Mouse (Mus musculus) layer of hippocampus, adult 9-10 months (tissue): ENCODE measurements at regions not wholly inside any gene's neighbourhood (a gene's known extent, or its start where the extent isn't known, plus 50 kb on each side); places are given as distances from the start of the nearest gene placed in this dataset.

Source experiments
- DNase-seq: peaks from one replicate; pipeline ENCODE4 v3.0.0; 2022; ENCODE audit warnings: low spot score

- no peak for DNase-seq
Measured at GRCm38 (mm10) chr13:60299076-60299475, 121.9 kb upstream of the Gas1 start.

DNA sequence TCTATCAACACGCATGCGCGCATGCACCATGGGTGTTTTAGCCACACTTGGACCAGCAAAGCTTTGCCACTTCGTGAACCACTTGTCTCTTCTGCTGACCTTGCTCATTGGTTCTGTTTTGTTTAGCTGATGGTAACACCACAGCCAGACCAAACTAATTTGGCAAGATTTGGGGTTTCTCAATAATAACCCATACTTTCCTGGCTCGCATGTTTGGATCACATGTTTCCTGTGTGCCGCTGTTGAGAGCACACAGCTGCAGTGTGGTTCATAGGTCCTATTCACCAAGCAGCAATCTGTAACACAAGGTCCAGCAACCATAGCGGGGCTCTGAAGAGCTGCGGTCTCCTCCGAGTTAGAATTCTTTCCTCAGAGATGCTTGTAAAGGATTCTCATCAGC lies 126.4 kb upstream of the Gas1 start:
- DNase-seq: no peak

DNA sequence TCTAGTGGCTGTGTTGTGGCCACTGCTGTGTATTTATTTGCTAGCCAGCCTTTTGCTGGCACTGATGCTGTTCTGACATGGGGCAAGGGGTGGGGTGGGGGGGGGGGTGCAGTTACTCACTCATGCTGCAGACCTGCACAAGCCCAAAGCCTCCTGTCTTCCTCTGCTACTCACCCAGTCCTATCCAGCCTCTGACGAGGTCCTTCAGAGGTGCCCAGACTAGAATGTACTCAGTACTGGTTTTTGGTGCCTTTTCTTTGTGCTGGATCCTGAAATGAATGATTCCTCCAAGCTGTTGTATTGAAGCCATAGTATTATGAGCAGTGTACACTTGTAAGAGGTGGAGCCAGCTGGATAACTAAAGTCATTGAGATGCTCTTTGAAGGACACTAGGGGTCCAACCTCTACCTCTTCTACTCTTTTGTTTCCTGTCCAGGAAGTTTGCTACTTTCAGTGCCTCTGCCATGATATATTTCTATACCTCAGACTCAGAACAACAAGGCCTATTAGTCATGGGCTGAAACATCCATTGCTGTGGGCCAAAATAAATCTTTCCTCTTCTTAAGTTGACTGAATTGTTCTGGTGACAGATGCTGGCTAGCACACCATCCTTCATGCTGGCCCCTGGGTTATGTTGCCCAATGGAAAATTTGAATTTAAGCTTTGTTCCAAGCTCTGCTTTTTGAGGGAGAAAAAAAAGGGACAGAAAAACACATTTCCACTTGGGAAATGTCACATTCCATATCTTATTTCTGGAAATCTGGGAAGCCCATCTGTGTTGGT lies 128.1 kb upstream of the Gas1 start:
- no peak for DNase-seq

- no peak for DNase-seq
Measured at GRCm38 (mm10) chr13:60308062-60308801, 131.1 kb upstream of the Gas1 start.

- DNase-seq: no peak
Measured at GRCm38 (mm10) chr13:60309482-60309881, 132.3 kb upstream of the Gas1 start.

GRCm38 (mm10) chr13:60309926-60310325 lies 132.8 kb upstream of the Gas1 start:
- DNase-seq: no peak

- DNase-seq: no peak
Measured at GRCm38 (mm10) chr13:60312397-60313085, 135.4 kb upstream of the Gas1 start.

GRCm38 (mm10) chr13:60318436-60319020 lies 141.4 kb upstream of the Gas1 start:
- DNase-seq: no peak

- no peak for DNase-seq
Measured at GRCm38 (mm10) chr13:60319268-60319667, 142.1 kb upstream of the Gas1 start.

DNA sequence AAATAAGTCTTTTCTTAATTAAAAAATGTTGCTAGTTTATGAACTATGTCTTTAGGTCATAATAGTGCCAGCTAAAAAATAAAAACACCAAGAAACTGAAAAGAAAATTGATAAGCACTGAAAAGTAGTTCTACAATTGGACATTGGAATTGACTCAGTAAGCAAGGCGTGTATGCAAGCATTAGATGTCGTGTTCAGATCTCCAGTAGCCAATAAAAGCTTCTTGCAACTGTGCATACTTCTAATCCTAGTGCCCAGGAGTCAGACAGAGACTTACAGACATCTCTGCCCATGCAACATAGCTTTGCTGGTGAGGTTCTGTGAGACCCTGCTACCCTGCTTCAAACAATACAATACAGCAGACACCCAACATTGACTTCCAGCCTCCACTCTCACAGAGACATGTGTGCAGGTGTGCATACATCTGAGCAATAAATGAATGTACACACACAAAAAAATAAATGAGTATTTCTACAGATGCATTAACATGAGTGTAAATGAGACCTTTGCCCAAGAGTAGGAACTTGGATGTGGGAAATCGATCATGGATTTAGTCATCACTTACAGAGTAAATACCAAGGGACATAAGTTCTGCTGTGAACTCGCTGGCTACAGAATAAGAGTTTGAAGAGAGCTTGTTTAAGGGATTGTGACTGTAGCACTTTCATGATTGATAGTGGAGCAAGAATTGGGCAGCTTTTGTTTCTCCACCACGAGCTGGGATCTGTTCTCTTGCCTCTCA lies 142.9 kb upstream of the Gas1 start:
- DNase-seq: no peak

GRCm38 (mm10) chr13:60322579-60322978 lies 145.4 kb upstream of the Gas1 start:
- DNase-seq: no peak

- DNase-seq: no peak
Measured at GRCm38 (mm10) chr13:60330475-60331258, 153.5 kb upstream of the Gas1 start.

- DNase-seq: no peak
Measured at GRCm38 (mm10) chr13:60336196-60336595, 159.0 kb upstream of the Gas1 start.

DNA sequence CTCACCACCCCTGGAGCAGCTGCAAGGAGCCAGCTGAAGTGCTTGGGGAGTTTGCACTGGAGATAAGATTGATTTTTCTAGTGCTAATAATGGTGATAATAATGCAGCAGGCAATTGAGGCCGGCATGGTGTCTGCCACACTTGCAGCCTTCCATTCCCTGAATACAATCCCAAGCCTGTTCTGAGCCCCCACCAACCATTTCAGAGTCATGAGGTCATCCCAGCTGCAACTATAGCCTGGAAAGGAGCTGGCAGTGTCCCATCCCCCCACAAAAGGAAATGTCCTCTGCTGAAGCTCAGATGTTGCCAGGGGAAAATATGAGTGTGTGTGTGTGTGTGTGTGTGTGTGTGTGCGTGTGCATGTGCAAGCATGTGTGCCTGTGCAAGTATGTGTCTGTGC lies 160.2 kb upstream of the Gas1 start:
- no peak for DNase-seq

GRCm38 (mm10) chr13:60338107-60338506 lies 160.9 kb upstream of the Gas1 start:
- no peak for DNase-seq

GRCm38 (mm10) chr13:60340068-60340467 lies 162.9 kb upstream of the Gas1 start:
- DNase-seq: no peak

GRCm38 (mm10) chr13:60347881-60348280 lies 170.7 kb upstream of the Gas1 start:
- no peak for DNase-seq

- no peak for DNase-seq
Measured at GRCm38 (mm10) chr13:60348438-60348837, 171.3 kb upstream of the Gas1 start.

DNA sequence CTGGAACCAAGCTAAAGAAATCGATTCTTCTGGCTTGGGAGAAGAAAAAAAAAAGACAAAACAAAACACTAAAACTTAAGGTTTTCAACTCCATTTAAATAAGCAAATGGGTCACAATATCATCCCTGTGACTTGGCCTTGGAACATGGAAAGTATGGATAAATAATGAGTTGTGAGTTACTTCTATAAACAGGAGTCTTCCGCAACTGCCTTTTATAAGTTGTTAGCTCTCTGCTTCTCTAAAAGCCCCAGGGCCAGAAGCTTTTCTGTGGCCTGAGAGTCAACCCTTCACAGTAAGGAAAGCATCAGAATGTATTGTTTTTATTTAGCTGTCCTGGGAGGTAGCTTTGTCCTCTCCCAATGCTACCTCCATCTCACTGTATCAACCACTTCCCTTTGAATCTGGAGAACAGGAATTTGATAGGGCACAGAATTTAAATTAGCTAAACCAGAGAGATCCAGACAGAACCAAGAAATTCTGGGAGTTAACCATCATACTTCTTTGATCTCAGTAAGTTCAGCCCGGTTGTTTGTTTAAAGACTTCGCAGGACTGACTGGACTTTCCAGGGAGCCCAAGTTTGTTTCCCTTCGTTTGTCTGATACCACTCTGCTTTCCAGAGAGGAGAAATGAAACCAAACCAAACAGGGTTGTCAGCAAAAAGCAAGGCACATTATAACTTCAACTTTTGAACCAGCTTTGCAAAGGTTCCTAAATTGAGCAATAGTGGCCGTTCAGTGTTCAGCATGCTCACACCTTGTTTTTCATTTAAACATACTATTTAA lies 178.7 kb upstream of the Gas1 start:
- DNase-seq: no peak

DNA sequence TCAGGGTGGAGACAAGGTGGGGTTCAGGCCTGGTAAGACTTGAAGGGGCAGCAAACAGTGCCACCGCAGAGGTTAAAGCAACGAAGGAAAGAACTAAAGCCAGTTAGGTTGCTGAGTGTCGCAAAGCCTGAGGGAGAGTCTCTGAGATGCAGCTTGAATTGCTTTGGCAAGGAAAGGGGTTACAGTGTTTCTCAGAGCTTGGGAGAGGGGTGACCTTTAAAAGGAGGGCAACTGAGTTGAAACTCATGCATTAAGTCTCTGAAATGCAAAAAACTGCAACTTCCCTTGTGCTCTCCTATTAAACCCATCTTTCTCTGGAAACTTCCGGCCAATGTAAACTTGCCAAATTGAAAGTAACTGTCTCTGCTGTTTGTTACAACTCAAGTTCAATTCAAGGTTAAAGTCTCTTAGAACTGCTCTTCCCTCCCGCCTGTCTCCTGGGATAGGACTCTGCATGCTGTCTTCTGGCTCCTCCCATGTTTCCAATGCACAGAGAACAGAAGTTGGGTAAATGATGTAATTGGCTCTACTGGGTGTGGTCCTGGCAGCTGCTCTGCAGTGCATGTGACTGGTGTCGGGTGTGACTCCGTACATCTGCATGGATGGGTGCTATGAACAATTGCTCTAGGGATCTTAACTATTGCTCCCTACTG lies 181.4 kb upstream of the Gas1 start:
- DNase-seq: no peak
